Mouse (Mus musculus): ENCODE data around the gene Tmeff2. TPM values are rescaled to one million over a fixed set of nuclear protein-coding genes. Genes with fewer than 3 reads are reported as not detected.

Tmeff2 gene
- polyA plus RNA-seq, 1 experiment from 2014 or later: 1.6 TPM

DNA sequence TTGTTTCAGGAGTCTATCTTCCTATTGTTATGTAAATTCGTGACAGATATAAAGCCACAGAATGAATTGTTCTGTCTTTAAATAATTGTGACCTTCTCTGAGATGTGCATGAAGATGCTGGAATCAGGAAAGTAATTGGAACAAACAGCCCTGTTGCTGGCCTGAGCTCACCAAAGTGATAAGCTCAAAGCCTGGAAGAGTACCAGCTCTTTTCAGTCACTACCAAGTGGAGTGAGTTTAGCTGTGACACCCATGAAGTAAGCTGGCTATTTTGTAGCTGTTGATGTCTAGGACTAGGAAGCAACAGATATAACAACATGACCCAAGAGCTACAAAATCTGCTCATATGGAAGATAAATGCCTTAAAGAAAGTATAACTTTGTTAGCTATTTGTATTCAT lies 249.4 kb downstream of the Tmeff2 start:
- peaks cover 33% of the 10 kb centered on the region for H3K4me1 ChIP-seq (replicated peaks)
- 61% methylated on average over 1 of the region's 1 CpGs for WGBS
- H3K27ac ChIP-seq: peak overlapping the region; percentile 65

DNA sequence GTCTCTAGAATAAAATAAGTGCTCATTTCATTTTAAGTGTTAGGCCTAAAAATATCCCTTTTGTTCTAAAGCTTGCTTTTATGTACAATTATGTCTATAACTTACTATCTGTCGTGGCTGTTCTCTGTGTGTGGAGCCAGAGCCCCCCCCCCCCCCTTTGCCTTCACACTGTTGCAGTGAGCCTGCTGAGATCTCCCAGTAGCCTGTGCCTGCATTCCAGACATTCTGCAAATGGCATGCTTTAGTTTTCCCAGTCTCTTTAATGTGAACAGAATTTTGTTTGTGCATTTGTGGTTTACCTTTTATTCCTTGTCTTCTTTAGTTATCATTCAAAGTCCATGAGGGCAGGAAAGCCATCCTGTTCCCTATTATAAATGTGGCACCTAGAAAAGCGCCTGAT lies 251.6 kb downstream of the Tmeff2 start:
- Histone ChIP-seq H3K4me3 (no peak overlapping the region), H3K36me3 (no peaks in the 10 kb centered on the region), H3K27ac (peak overlapping the region; percentile 65), H3K9me3 (replicated peaks) (no peaks in the 10 kb centered on the region), H3K4me2 (no peak overlapping the region), H3K27me3 (no peaks in the 10 kb centered on the region), H3K4me1 (replicated peaks) (peaks cover 33% of the 10 kb centered on the region), H3K9ac (no peak overlapping the region)
- ATAC-seq (replicated peaks; ENCODE audit: insufficient number of reproducible peaks, insufficient read depth, low FRiP score, low read depth): no peak
- WGBS: 34% methylated on average over 2 of the region's 2 CpGs

More for the DNA sequence above, 249.4 kb downstream of the Tmeff2 start:
- Histone ChIP-seq H3K9me3 (replicated peaks) (no peaks in the 10 kb centered on the region), H3K36me3 (no peaks in the 10 kb centered on the region), H3K4me3 (no peak overlapping the region), H3K27me3 (no peaks in the 10 kb centered on the region), H3K4me2 (0 out of 2 replicates have a peak overlapping the region, but pooled peaks have one; percentile 13), H3K9ac (no peak overlapping the region)
- no peak for ATAC-seq (replicated peaks; ENCODE audit: insufficient number of reproducible peaks, insufficient read depth, low FRiP score, low read depth)

DNA sequence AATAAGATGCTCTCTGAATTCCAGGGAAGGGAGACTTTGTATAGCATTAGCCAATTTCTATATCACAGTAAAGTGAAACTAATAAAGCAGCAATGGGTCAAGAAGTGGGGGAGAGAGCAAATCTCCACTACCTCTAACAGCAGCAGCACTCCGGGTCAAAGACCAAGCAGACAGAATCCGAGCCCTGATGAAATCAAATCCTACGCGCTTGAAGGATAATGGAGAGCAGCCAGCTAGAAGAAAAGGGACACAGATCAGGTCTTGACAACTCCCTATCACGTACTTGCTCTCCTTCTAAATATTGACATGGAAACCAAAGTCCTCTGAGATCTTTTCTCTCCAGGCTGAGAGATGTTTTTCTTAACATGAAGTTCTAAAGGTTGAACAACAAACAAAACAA lies 252.4 kb downstream of the Tmeff2 start:
- H3K9me3 ChIP-seq (replicated peaks): no peaks in the 10 kb centered on the region
- ATAC-seq (replicated peaks; ENCODE audit: insufficient number of reproducible peaks, insufficient read depth, low FRiP score, low read depth): no peak
- peak overlapping the region; percentile 45 for H3K27ac ChIP-seq
- no peaks in the 10 kb centered on the region for H3K36me3 ChIP-seq
- no peak overlapping the region for H3K4me3 ChIP-seq
- WGBS: 34% methylated on average over 5 of the region's 5 CpGs
- H3K4me2 ChIP-seq: 0 out of 2 replicates have a peak overlapping the region, but pooled peaks have one; percentile 21
- no peaks in the 10 kb centered on the region for H3K27me3 ChIP-seq
- peaks cover 33% of the 10 kb centered on the region for H3K4me1 ChIP-seq (replicated peaks)
- no peak overlapping the region for H3K9ac ChIP-seq

DNA sequence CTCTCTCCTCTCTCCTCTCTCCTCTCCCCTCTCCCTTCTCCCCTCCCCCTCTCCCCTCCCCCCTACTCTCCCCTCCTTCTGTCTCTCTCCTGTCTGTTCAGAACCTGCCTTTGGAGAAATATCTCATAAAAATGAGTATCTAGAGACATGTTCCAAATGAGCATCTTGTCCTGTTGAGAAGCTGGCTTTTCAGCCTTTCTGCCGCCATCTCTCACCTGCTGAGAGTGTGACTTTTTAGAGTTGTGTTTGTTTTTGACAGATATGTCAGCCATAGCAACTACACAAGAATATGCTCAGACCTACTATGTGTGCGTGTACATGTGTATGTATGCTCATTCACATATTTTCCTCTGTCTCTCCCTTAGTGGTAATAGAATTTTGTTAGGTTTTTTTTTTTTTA lies 283.8 kb downstream of the Tmeff2 start:
- no peak overlapping the region for H3K4me2 ChIP-seq
- H3K27ac ChIP-seq: no peak overlapping the region
- no peak overlapping the region for H3K9ac ChIP-seq
- ATAC-seq (replicated peaks; ENCODE audit: insufficient number of reproducible peaks, insufficient read depth, low FRiP score, low read depth): no peak
- no peaks in the 10 kb centered on the region for H3K4me1 ChIP-seq (replicated peaks)
- no peak overlapping the region for H3K4me3 ChIP-seq
- H3K27me3 ChIP-seq: no peaks in the 10 kb centered on the region
- 83% methylated on average over 2 of the region's 2 CpGs for WGBS
- H3K36me3 ChIP-seq: no peaks in the 10 kb centered on the region
- no peaks in the 10 kb centered on the region for H3K9me3 ChIP-seq (replicated peaks)

DNA sequence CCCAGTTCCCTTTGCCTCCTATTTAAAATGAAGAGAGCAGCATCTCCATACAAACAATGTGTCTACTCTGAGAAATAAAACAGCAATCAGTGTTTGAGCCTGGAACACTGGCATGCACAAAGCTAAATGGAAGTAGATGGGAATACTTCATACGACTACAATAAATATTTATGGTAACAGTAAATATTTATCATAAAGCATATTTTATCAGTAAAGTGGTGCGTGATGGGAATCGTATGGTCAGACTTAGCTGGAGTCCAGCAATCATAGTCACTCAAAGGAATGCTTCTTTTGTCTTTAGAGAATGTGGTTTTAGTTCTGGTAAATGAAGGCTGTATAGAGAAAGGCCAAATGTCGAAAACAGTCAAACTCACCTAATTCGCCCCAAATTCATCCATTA lies 288.6 kb downstream of the Tmeff2 start:
- no peak for ATAC-seq (replicated peaks; ENCODE audit: insufficient number of reproducible peaks, insufficient read depth, low FRiP score, low read depth)
- Histone ChIP-seq H3K36me3 (no peaks in the 10 kb centered on the region), H3K27me3 (no peaks in the 10 kb centered on the region), H3K9ac (no peak overlapping the region), H3K4me1 (replicated peaks) (peaks cover 12% of the 10 kb centered on the region), H3K27ac (no peak overlapping the region), H3K4me2 (no peak overlapping the region), H3K4me3 (no peak overlapping the region), H3K9me3 (replicated peaks) (no peaks in the 10 kb centered on the region)
- WGBS: 85% methylated on average over 5 of the region's 5 CpGs

DNA sequence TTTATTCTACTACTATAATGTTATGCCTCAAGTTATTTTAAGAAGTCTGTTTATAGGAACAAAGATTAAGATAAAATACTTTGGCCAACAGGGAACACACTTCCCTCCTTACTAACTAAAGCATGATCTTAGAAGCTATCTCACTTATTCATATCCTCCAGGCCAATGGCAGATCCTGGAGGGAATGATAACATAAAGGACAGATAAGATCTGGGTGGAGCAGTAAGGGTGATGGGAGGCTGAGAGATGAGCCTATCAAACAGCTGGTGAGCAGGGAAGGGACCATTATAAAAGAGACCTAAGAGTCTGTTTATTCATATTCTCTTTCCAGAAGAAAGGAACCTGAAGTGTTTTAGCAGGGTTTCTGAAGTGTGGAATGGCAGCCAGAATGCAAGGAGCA lies 290.8 kb downstream of the Tmeff2 start:
- ATAC-seq (replicated peaks; ENCODE audit: insufficient number of reproducible peaks, insufficient read depth, low FRiP score, low read depth): no peak
- no peaks in the 10 kb centered on the region for H3K9me3 ChIP-seq (replicated peaks)
- H3K4me1 ChIP-seq (replicated peaks): peaks cover 12% of the 10 kb centered on the region
- H3K36me3 ChIP-seq: no peaks in the 10 kb centered on the region
- H3K4me3 ChIP-seq: no peak overlapping the region
- H3K9ac ChIP-seq: no peak overlapping the region
- H3K27me3 ChIP-seq: no peaks in the 10 kb centered on the region
- H3K27ac ChIP-seq: no peak overlapping the region
- no peak overlapping the region for H3K4me2 ChIP-seq

DNA sequence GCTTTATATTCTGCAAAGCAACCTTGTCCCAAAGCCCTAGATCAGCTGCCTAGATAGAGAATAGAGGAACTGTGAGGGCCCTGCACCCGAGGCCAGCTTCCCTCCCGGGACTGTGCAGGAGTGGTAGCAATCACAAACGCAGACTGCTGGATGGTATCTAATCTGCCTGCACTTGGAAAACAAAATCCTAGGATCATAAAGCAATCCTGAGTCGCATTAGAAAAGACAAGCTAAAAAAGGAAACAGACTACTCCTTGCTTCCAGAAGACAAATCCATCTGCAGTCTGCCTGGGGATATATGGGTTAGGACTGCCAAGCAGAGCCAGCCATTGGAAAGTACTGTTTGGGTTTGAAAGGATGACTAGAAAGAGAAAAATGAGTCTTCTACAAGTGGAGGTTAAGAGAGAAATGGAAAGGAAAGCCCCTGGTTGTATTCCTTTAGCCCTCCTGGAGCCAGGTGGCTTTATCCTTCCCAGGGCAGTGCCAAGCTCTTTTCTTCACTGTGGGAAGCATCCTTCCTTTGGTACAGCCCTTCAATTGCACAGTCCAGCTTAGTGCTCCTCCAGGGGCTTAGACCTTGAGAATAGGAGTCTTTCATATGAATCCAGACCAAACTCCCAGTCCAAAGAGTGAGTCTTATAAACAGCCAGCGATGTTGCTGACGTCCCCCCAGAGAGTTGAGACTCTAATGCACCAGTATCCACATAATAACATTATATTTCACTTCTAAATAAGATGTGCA lies 291.6 kb downstream of the Tmeff2 start:
- H3K4me1 ChIP-seq (replicated peaks): peaks cover 12% of the 10 kb centered on the region
- 38% methylated on average over 6 of the region's 6 CpGs for WGBS
- H3K27ac ChIP-seq: no peak overlapping the region
- no peaks in the 10 kb centered on the region for H3K9me3 ChIP-seq (replicated peaks)
- no peak for ATAC-seq (replicated peaks; ENCODE audit: insufficient number of reproducible peaks, insufficient read depth, low FRiP score, low read depth)
- H3K4me2 ChIP-seq: no peak overlapping the region
- H3K9ac ChIP-seq: no peak overlapping the region
- H3K4me3 ChIP-seq: no peak overlapping the region
- H3K36me3 ChIP-seq: no peaks in the 10 kb centered on the region
- no peaks in the 10 kb centered on the region for H3K27me3 ChIP-seq

DNA sequence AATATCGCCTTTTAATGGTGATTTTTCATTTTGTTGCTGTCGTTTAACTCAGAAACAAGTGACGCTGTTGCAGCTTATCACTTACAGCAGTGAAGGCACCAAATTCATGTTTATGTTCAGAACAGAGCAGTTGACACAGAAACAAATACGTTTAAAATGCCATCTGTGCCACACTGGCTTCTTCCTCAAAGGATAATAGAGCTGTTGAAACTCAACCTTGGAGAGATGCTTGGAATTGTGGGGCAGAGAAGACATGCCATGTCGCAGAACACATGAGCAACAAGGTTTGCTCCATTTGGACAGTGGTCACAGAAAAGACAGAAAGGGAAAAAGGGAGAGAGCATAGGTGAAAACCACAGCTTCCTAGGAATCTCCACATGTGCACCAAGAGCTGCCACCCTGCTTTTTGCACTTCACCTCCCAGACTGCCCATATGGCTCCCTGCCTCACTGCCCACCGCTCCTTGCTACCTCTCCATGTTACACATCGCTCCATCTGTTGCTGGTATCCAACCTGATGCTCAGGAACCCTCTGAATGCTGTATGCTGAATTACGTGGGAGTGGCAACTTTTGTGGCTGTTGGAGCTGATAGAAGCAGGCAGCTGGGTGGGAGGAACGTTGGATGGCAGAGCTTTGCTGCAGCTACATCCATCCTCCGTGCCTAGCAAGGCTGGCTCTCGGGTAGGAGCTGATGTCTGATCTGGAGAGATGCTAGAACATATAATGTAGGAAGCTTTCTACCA lies 298.8 kb downstream of the Tmeff2 start:
- H3K27ac ChIP-seq: no peak overlapping the region
- no peaks in the 10 kb centered on the region for H3K4me1 ChIP-seq (replicated peaks)
- no peaks in the 10 kb centered on the region for H3K27me3 ChIP-seq
- no peaks in the 10 kb centered on the region for H3K9me3 ChIP-seq (replicated peaks)
- H3K9ac ChIP-seq: no peak overlapping the region
- H3K4me3 ChIP-seq: no peak overlapping the region
- ATAC-seq (replicated peaks; ENCODE audit: insufficient number of reproducible peaks, insufficient read depth, low FRiP score, low read depth): no peak
- no peaks in the 10 kb centered on the region for H3K36me3 ChIP-seq
- H3K4me2 ChIP-seq: no peak overlapping the region
- WGBS: 77% methylated on average over 11 of the region's 11 CpGs

DNA sequence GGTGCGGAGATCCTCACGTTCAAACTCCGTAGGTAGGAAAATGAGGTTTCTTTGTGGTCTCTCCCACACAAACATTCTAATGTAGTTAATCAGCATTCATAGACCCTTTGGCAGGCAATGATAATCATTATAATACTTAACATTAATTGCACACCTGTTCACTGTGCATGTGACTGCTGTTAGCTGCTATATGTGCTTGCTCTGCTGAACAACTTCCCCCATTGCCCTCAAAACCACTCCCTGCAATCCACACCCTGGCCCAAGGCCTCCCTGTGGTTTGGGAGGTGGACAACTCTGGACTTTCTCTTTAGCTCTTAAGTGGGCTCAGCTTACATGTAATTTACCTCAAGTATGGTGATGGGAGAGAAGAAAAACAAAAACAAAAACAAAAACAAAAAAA lies 299.5 kb downstream of the Tmeff2 start:
- H3K9ac ChIP-seq: no peak overlapping the region
- H3K27ac ChIP-seq: no peak overlapping the region
- 97% methylated on average over 3 of the region's 3 CpGs for WGBS
- H3K27me3 ChIP-seq: no peaks in the 10 kb centered on the region
- H3K4me2 ChIP-seq: no peak overlapping the region
- H3K4me3 ChIP-seq: no peak overlapping the region
- no peak for ATAC-seq (replicated peaks; ENCODE audit: insufficient number of reproducible peaks, insufficient read depth, low FRiP score, low read depth)
- H3K36me3 ChIP-seq: no peaks in the 10 kb centered on the region
- no peaks in the 10 kb centered on the region for H3K9me3 ChIP-seq (replicated peaks)
- H3K4me1 ChIP-seq (replicated peaks): no peaks in the 10 kb centered on the region

DNA sequence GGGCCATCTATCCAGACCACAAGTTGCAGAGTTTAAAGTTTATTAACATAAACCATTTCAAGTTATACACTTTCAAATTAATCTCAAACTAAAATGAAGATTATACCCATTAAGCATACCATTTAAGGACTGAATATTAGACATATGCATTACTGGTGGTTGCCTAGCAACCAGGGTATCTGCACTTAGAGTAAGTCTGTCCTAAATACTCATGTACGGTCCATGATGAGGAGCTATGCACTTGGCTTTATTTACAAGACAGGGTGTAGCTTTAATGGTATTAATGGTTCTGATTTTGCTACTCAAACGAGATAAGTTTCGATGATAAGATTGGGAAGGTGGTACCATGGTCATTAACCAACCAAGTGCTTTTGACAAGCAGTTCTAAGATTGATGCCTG lies 315.2 kb downstream of the Tmeff2 start:
- Histone ChIP-seq H3K4me1 (replicated peaks) (no peaks in the 10 kb centered on the region), H3K4me3 (no peak overlapping the region), H3K4me2 (no peak overlapping the region), H3K27ac (no peak overlapping the region), H3K27me3 (no peaks in the 10 kb centered on the region), H3K9me3 (replicated peaks) (no peaks in the 10 kb centered on the region), H3K9ac (no peak overlapping the region), H3K36me3 (no peaks in the 10 kb centered on the region)
- no peak for ATAC-seq (replicated peaks; ENCODE audit: insufficient number of reproducible peaks, insufficient read depth, low FRiP score, low read depth)
- WGBS: 82% methylated on average over 3 of the region's 3 CpGs

DNA sequence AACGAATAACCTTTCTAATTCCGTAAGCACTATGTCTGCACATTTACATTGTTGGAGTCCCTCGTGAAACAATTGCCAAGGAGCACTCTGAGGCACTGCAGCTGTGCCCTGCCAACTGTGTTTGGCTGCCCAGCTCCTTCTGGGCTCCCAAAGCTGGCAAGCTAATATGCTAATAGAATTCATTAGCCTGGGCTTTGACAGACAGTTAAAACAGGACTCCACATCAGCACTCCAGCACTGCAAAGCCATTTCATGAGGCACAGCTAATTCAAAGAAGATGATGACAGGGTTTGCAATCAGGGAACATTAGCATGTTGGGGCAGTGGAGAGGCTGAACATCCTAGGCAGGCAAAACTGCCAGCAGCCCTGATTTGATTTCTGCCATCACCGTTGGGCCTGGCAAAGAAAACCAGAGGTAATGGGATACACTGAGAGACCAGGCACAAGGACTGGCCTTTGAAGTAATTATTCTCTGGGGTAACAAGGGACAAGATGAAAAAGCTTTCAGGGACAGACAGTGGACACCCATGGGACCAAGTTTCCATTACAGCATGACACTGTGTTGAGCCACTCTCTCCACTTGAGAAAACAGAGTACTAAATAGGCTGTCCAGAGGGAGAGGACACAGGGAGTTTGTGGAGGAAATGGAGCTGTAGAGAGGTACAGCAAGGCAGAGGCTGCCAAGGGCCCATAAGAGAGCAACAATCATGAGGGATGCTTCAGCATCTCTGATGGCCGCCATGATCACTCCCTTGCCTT lies 316.0 kb downstream of the Tmeff2 start:
- no peak overlapping the region for H3K4me3 ChIP-seq
- ATAC-seq (replicated peaks; ENCODE audit: insufficient number of reproducible peaks, insufficient read depth, low FRiP score, low read depth): no peak
- WGBS: 76% methylated on average over 5 of the region's 5 CpGs
- H3K9me3 ChIP-seq (replicated peaks): no peaks in the 10 kb centered on the region
- H3K36me3 ChIP-seq: no peaks in the 10 kb centered on the region
- no peaks in the 10 kb centered on the region for H3K27me3 ChIP-seq
- H3K4me2 ChIP-seq: no peak overlapping the region
- H3K27ac ChIP-seq: no peak overlapping the region
- H3K4me1 ChIP-seq (replicated peaks): no peaks in the 10 kb centered on the region
- no peak overlapping the region for H3K9ac ChIP-seq
